ENCODE assay signal across 7 mouse cellular contexts in genomic region chr1:171195887-171196397, GRCm38 (mm10). TPM values are rescaled to one million over a fixed set of nuclear protein-coding genes. Genes with fewer than 3 reads are reported as not detected.
DNase-seq lines count a peak whose midpoint lies in the region; ATAC-seq lines count a peak whose summit lies in the region.

Gene Pcp4l1, minus strand, starts transcription at chr1:171196268.

- DNase-seq in adrenal gland, postnatal 4 days (ENCODE audit: low spot score in 2 of 2), result no peak
- peak; percentile 66 for DNase-seq in embryo, embryonic 9.5 days (ENCODE audit: extremely low spot score)
- peak; percentile 81 to 88 for DNase-seq in heart, adult 18-20 months
- DNase-seq in kidney, adult 18-20 months, result peak; percentile 39
- DNase-seq in left cerebral cortex, postnatal 4 days, result peak; percentile 64
- peak; percentile 68 for DNase-seq in skeletal muscle tissue, adult 2 months (ENCODE audit: low read depth, low spot score)

- peak; percentile 85 for ATAC-seq in megakaryocyte-erythroid progenitor cell, adult 5-6 weeks (replicated peaks; ENCODE audit: low FRiP score, low TSS enrichment, poor library complexity, severe bottlenecking)

- intact Hi-C loops in left cerebral cortex, postnatal 4 days (cut with DNase I), result no loop called here

RNA-seq across cellular contexts. Expression of gene Pcp4l1, which starts in this region (rescaled TPM):
- 10 to 100 TPM; 29.5 to 32.0 TPM for total RNA-seq in adrenal gland, postnatal 4 days (2021)
- 100 to 1,000 TPM; 196 to 272 TPM for total RNA-seq in heart, adult 18-20 months (2021)
- 10 to 100 TPM in 1 of 2 experiments, 1 to 10 TPM in 1; 9.0 to 11.3 TPM for total RNA-seq in left cerebral cortex, postnatal 4 days (2021)
- total RNA-seq in megakaryocyte-erythroid progenitor cell, adult 5-6 weeks (2014; fragmentation: Nextera tagmentation), result 0.69 and 3.6 TPM in 2 replicates
- 1.1 TPM in 1 of 2 replicates, not detected in the other for total RNA-seq in megakaryocyte-erythroid progenitor cell, adult 5-6 weeks (2017)

Comparison
In these comparisons a context has a peak if more than half of its experiments do, and no peak if none do; other contexts are left out.
1. RNA of gene Pcp4l1 (total RNA-seq): 196 to 272 TPM in heart, adult 18-20 months; 29.5 to 32.0 TPM in adrenal gland, postnatal 4 days, 9.0 to 11.3 TPM in left cerebral cortex, postnatal 4 days and 0.69 to 3.6 TPM in megakaryocyte-erythroid progenitor cell, adult 5-6 weeks; every median in the first group is over 4 times any median in the second.
2. DNase-seq: peak in embryo, embryonic 9.5 days (single experiment), heart, adult 18-20 months (2 of 2), kidney, adult 18-20 months (single experiment), left cerebral cortex, postnatal 4 days (single experiment) and skeletal muscle tissue, adult 2 months (single experiment); none in adrenal gland, postnatal 4 days (0 of 2).